Mouse (Mus musculus): ENCODE results near the gene Pttg1ip.

The Pttg1ip gene

GRCm38 (mm10) chr10:77569481-77569880, 12.0 kb upstream of the Pttg1ip start:
- DNase-seq = no peak

DNA sequence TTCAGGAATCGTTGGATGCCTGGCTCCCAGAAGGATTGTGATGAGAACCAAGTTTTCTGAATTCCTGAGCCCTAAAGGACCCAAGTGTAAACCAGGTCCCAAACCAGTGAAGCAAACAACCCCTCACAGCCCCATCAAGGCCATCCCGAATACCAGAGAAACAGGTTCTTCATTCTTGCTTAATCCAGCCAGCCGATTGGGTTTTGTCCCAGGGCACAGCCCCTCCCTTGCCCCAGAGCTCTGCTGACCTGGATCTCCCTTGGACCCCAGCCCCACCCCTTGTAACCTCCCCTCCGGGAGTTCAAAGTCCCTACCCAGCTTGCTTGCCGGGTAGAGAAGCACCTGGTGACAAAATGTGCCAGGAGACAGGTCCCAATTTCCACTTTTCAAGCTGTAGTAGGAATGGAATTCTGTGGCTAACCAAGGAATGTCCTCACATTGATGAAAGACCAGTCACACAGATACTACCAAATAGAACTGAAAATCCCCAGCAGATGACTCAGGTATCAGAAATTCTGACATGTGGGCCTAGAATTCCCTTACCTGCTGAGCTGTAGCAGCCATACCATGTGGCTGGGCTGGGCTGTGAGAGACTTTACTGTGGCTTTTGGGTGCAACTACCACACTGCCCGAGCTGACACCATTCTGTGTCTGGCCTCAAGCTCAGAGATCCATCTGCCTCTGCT, 11.4 kb upstream of the Pttg1ip start:
- peak; percentile 63 to 88 for DNase-seq

DNA sequence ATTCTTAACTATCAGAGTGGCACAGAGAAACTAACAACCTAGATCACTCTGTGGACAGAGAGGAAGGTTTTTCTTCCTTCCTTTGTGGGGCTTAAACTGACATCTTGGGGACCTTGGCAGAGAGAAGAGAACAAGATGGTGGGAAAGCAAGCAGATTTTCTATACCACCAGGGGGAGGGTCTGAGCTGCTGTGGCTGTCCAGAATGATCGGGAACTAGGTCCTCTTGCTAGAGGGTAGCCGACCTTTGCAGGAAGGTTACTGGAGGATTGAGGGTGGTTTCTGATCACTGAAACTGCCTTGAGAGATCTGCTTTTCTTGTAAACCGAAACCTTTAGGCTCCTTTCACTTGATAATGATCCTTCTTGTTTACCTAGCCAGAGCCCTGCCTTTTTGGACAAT, 9.3 kb upstream of the Pttg1ip start:
- DNase-seq = no peak

DNA sequence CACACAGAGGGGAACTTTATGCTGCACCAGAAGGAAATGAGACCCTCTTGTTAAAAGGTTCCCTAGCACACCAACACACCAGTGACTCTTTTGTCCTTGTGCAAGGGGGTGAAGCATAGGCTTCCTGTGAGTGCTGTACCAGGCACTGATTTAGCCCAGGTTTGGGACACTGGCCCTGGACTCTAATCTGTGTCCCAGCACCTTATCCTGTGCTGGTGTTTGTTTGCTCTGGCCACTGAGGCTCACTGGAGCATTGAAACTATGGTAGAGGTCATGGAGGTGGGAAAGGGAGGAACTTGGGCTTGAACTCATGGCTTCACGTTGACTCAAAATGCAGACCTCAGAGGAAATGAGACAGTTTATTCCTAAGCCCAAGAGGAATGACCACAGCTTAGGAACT, 8.4 kb upstream of the Pttg1ip start:
- DNase-seq = no peak

- no peak for DNase-seq
These were observed 1.2 kb upstream of the Pttg1ip start for GRCm38 (mm10) chr10:77580027-77580920.

DNA sequence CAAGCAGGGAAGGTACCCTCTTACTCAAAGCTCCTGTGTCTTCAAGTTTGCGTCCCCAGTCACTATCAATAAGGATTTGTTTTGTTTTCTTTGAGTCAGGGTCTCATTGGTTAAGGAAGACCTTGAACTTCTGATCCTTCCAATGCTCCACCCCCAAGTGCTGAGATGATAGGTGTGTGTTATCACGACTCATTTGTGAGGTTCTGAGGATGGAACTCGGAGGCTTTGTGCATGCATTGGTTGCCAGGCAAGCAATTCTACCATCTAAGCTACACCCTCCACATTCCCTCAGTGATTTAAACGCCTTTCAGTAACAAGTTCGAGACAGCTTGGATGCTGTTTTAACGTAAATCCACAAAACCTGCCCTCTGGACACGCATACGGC, 505 bp upstream of the Pttg1ip start:
- no peak for DNase-seq

GRCm38 (mm10) chr10:77582285-77582618, 732 bp downstream of the Pttg1ip start:
- DNase-seq = no peak

DNA sequence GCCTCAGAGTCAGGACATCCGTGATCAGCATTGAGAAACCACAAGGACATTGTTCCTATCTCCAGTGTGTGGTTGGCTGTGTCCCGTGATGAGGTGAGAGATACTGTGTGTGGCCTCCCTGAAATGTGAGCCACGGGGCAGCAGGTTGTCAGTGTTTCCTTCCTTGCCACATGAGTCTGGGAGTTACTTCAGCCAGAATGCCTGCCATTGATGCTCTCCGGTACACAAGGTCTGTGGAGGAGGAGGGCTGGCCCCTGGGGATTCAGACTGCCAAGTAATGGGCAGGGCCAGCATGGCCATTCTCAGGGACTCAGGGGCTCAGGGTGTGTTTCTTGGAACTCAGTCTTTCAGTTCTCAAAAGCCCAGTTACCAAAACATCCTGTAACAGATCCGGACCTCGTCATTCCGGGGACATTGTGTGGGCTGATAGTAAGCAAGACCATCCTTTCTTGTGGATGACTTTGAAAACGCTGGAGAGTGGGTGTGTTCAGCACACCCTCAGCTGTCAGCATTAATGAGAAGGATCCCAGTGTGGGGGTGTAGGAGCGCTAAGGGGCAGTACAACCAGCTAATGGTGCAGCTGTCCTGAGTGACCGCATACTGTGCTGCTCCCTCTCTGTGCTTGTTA, 2.4 kb downstream of the Pttg1ip start:
- DNase-seq = peak; percentile 50 to 82

- peak in 1 of 2 experiments; percentile 20 for DNase-seq
These were observed 5.1 kb downstream of the Pttg1ip start for GRCm38 (mm10) chr10:77586637-77587036.

DNA sequence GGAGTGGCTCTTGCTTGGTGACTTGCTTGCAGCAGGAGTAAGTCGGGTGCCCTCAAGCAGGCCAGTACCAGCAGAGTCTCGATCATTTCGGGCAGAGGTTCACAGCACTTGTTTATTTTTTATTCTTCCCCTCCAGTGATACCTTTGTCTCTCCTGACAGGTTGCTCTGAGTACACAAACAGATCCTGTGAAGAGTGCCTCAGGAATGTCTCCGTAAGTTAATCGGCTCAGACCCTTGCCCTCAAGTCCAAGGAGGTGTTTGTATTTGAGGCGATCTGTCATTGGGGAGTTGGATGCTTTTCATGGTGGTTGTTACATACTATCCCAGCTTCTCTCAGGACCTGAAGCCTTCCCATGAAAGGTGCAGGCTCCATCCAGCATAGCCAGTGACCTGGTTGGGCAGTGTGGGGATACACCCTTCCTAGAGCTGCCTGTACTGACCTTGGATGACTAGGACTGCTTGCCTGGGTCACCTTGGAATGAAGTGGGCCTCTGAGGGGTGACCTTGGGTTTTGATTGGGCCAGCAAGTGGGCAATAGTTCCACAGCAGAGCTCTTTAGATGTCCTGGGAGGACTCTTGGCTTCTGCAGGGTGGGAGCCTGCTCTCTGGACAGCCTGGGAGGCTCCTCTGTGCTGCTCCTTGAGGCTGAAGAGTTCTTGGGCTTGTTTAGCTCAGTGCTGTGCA, 5.7 kb downstream of the Pttg1ip start:
- DNase-seq = peak; percentile 43 to 52

DNA sequence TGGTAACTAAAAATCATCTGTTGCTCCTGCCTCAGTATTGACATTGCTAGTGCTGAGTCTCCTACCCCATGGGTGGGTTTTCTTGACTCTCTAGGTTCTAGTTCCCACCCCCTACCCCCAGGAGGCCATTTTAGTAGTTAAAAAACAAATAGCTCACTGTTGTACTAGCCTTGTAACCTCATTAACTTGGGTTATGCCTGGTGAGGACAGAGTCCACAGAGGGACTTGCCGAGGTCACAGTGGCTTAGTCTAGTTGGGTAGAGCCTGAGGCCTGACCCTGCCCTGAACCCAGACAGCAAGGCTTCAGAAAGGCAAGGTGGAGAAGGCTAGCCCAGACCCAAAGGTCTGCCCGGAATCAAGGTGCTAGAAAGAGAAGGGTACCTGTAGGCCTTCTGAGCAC, 6.5 kb downstream of the Pttg1ip start:
- peak; percentile 53 to 76 for DNase-seq

DNA sequence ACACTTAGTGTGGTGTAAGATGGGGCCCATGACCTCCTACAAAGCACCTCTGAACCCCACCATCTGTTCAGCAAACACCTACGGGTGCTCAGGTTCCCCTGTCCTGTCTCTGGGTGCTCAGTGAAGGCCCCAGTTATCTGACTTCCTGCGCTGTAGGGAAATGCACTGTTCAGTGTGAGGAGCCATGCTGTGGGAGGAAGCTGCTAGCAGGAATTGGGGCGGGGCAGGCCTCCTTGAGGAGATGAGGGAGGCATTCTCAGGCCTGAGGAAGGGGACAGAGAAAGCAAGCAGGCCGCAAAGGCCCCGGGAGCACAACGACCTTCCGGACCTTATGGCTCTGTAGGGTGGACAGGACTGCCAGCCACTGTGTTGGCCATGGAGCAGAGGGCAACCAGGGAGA, 7.6 kb downstream of the Pttg1ip start:
- no peak for DNase-seq

DNA sequence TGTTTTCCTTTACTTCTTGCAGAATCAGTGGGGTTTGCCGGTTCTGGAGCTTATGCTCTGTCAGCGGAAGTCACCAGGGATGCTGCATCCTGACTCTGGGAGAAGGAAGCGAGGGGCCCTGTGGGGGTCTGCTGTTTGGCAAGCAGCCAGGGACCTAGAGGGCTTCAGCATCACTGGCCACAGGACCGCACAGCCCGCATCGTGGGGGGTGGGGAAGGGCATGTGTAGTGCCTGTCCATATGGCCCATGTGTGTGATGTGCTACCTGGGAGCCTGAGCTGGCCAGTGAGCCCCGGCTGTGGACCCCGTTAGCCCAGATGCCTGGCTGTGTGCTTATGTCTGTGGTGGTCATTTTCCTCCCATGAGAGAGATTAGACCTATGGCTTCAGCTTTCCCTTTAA, 8.2 kb downstream of the Pttg1ip start:
- no peak for DNase-seq

DNA sequence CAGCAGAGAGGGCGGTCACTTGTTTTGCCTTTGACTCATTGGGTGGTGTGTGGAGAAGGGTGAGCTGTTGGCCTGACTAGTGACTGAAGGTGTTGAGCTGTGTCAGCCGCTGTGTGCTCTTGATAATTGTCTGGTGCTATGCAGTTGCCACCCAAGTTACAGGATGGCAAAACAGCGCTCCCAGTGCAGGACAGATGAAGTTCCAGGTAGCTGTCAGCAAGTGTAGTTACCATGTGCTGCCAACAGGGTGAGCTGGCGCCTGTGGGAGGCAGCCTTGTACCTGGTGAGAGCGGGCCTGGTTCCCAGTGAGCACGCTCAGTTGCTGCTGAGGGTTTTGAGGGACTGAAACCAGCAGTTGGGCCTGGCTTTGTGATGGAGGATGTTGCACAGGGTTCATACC, 9.3 kb downstream of the Pttg1ip start:
- peak; percentile 70 to 79 for DNase-seq

GRCm38 (mm10) chr10:77591546-77591945, 10.0 kb downstream of the Pttg1ip start:
- DNase-seq = peak in 1 of 2 experiments; percentile 23

DNA sequence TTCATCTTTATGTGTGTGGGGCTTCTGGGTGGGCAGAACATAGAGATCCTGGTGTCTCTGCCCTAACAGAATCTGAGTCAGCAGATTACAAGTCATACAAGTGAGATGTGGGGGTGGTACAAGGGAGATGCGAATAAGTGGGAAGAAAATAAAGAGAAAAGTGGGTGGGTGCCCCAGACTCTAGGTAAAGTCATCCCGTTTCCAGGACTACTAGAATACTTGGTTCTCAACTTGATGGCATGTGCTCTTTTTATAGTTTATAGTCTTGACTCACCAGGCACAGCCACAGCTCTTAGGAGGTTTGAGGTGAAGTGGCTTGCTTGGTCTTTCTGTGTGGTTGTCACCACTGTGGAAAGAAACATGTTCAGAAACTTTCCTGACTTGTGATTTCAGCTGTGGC, 14.5 kb downstream of the Pttg1ip start:
- DNase-seq = no peak

- DNase-seq = no peak
These were observed 21.5 kb downstream of the Pttg1ip start for GRCm38 (mm10) chr10:77603021-77603420.

DNA sequence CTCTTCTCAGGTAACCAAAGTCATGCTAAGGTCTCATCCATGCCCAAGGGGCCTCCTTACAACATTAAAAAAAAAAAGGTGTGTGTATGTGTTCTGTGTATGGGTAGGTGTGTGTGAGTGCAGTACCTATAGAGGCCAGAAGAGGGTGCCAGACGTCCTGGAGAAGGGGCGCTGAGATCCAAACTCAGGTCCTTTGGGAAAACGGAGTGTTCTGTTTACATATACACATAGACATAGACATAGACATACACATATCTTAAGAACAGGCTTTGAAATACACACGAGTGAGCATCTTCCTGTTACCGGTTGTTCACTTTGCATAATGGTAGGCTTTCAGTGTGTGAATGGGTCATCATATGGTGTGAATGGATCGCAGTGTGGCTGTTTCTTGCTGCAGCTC, 22.6 kb downstream of the Pttg1ip start:
- peak in 1 of 2 experiments; percentile 43 for DNase-seq

DNA sequence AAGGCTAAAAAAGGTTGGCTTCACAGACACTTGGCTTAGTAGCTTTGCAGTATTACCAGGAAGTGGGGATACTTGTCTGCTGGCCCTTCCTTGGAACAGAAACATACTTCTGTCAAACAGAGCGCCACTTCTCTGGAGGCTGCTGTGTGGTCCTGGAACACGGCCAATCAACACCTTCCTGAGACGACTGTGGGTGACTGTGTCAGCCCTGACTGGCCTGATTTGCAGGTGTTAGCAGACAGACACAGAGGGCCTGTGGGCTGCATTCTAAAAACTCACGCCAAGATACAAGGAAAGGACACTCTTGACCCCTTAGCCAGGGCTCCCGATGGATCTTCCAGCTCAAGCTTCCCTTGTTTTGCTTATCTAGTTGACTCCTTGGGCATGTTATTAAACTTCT, 23.4 kb downstream of the Pttg1ip start:
- DNase-seq = peak; percentile 47 to 55

DNA sequence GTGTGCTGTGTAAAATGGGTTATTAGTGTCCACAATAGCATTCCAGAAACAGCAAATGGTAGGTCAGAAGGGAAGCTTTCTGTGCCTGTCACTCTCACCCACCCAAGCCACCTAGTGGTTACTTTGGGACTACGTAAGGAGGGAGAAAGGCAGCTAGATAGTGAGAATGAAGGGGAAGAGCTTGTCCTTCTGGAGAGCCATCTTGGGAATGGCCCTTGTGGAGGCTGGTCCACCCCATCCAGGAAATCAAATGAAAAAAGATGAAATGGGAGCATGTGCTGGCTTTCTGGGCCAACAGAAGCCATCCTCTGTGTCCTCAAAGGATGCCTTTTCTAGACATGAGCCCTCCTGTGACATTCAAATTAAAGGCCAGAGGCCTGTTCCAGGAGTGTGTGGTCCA, 23.8 kb downstream of the Pttg1ip start:
- peak in 1 of 2 experiments; percentile 37 for DNase-seq

GRCm38 (mm10) chr10:77605908-77606826, 24.6 kb downstream of the Pttg1ip start, which contains the start of the genes Sumo3 and Gm49325:
Gene Sumo3 (plus strand): TSS chr10:77606097.
Gene Gm49325 (plus strand): TSS chr10:77606197.
- peak; percentile 97 to 98 for DNase-seq

DNA sequence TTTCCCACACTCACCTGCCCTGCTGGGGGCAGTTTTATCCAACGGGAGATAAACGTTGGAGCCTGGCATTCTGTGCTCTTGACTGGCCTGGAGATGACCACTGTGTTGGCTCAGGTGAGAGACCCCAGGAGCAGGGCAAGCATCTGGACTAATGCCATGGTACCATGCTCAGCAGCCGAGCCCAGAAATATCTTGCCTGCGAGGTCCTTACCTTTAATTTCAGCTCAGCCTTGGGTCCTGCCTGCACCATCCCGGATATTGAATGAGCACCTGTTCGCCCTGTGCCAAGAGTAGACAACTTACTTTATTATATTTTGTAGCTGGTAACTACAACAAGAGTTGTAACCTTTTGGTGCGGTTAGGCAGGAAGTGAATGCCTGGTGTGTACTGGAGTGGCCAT, 25.3 kb downstream of the Pttg1ip start:
- no peak for DNase-seq

Measured in kidney, postnatal 25 days (tissue).